Mouse (Mus musculus) forebrain, embryonic 11.5 days (tissue): ENCODE measurements at regions not wholly inside any gene's neighbourhood (a gene's known extent, or its start where the extent isn't known, plus 50 kb on each side); places are given as distances from the start of the nearest gene placed in this dataset.
A peak's percentile ranks its signal among the peaks of the same experiment; 100 is the strongest.

ENCODE experiments used
- ATAC-seq: fragments of 200-750 bp; cut with Nextera tagmentation; replicated peaks from 2 replicates; pipeline ENCODE4 v1.8.0; 2017; ENCODE audit warnings: moderate TSS enrichment; ENCODE audit not compliant: low FRiP score
- DNase-seq: peaks from one replicate; pipeline ENCODE4 v3.0.0-alpha.2; 2017; ENCODE audit warnings: low spot score
- H3K27ac ChIP-seq: fragments of 300-500 bp; sonication (generic); 2 replicates; pipeline ENCODE4 v1.5.1; 2014; ENCODE audit warnings: low read depth, low read length
- H3K27me3 ChIP-seq: fragments of 300-500 bp; sonication (generic); 2 replicates; pipeline ENCODE4 v1.6.1; 2014; ENCODE audit warnings: mild to moderate bottlenecking, low read length, mixed read lengths; ENCODE audit not compliant: control insufficient read depth, insufficient read depth
- H3K36me3 ChIP-seq: fragments of 300-500 bp; sonication (generic); 2 replicates; pipeline ENCODE4 v1.6.1; 2014; ENCODE audit warnings: mild to moderate bottlenecking, low read length, moderate library complexity, mixed read lengths; ENCODE audit not compliant: control insufficient read depth, insufficient read depth
- H3K4me1 ChIP-seq: fragments of 300-500 bp; sonication (generic); replicated peaks from 2 replicates; pipeline ENCODE4 v1.6.1; 2014; ENCODE audit warnings: low read length, mixed read lengths; ENCODE audit not compliant: control insufficient read depth, insufficient read depth
- H3K4me2 ChIP-seq: fragments of 300-500 bp; sonication (generic); 2 replicates; pipeline ENCODE4 v1.6.1; 2014; ENCODE audit warnings: low read depth, mild to moderate bottlenecking, low read length, moderate library complexity, mixed read lengths; ENCODE audit not compliant: severe bottlenecking
- H3K4me3 ChIP-seq: fragments of 300-500 bp; sonication (generic); 2 replicates; pipeline ENCODE4 v1.5.1; 2014; ENCODE audit warnings: low read depth, low read length
- H3K9ac ChIP-seq: fragments of 300-500 bp; sonication (generic); 2 replicates; pipeline ENCODE4 v1.6.1; 2014; ENCODE audit warnings: low read length
- H3K9me3 ChIP-seq: fragments of 300-500 bp; sonication (generic); 2 replicates; pipeline ENCODE4 v1.6.1; 2016; ENCODE audit warnings: low read length, mixed read lengths; ENCODE audit not compliant: control insufficient read depth
- WGBS: fragments of 180-500 bp; shearing (Covaris S2); extraction: QIAGEN DNeasy Blood & Tissue Kit; methylation state at CpG from one replicate; pipeline ENCODE4 v1.1.7; 2014; 5-methylcytosine and 5-hydroxymethylcytosine counted together

DNA sequence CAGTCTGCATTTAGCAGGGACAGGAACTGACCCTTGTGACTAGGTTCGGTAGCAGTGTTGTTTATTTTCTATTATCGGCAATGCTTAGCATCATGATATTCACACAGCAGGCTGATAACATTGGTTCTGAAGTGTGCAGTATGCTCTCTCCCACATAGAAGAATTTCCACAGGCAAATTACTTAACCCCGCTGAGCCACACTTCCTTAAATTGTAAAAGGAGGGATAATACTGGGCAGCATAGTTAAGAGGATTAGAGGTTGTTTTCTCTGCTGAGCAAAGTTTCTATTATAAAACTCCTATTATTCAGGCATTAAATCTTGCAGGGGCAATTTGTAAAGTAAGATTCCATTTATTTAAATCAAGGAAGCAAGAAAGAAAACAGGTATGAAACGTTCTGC is 489.4 kb upstream of the Arpp21 start:
- Histone ChIP-seq H3K9me3 (no peaks in the 10 kb centered on the region), H3K4me2 (no peak overlapping the region; the same call in 1 of the 2 replicates), H3K27me3 (no peaks in the 10 kb centered on the region), H3K4me1 (no peaks in the 10 kb centered on the region), H3K9ac (no peak overlapping the region), H3K4me3 (no peak overlapping the region), H3K36me3 (no peaks in the 10 kb centered on the region), H3K27ac (no peak overlapping the region)
- WGBS: 17% methylated on average over 4 of the region's 4 CpGs
- ATAC-seq (peak; percentile 51; the same call in 1 of the 2 replicates), DNase-seq (no peak)

DNA sequence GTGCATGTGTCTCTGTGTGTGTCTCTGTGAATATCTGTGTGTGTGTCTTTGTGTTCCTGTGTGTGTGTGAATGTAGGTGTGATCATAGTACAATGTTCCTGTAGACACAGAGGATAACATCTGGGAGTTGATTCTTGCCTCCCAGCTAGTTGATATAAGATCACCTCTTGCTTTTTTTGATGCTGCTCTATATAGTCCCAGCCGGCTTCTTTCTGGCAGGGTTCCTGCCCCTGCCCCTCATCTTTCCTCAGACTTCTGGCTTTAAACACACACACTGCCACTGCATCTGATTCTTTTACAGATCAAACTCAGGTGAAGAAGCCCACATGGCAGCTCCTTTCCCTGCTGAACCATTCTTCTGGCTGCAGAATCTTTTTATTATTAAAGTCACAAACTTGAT is 487.6 kb upstream of the Arpp21 start:
- Histone ChIP-seq H3K4me1 (no peaks in the 10 kb centered on the region), H3K4me2 (no peak overlapping the region), H3K27ac (no peak overlapping the region), H3K9ac (no peak overlapping the region), H3K36me3 (no peaks in the 10 kb centered on the region), H3K9me3 (no peaks in the 10 kb centered on the region), H3K4me3 (no peak overlapping the region), H3K27me3 (no peaks in the 10 kb centered on the region)
- no peak for ATAC-seq
- 83% methylated on average over 1 of the region's 1 CpGs for WGBS
- DNase-seq: no peak

- no peak overlapping the region for H3K4me2 ChIP-seq
- 93% methylated on average over 4 of the region's 4 CpGs for WGBS
- no peak overlapping the region for H3K27ac ChIP-seq
These were observed 486.8 kb upstream of the Arpp21 start for GRCm38 (mm10) chr9:112722501-112722900.

GRCm38 (mm10) chr9:112715197-112715762 is 479.5 kb upstream of the Arpp21 start:
- DNase-seq: no peak
- Histone ChIP-seq H3K4me1 (0 out of 2 replicates have a peak, but pooled peaks cover 2% of the 10 kb centered on the region), H3K27ac (no peak overlapping the region), H3K27me3 (no peaks in the 10 kb centered on the region), H3K9ac (no peak overlapping the region), H3K4me3 (no peak overlapping the region), H3K36me3 (no peaks in the 10 kb centered on the region), H3K4me2 (no peak overlapping the region), H3K9me3 (no peaks in the 10 kb centered on the region)
- 30% methylated on average over 1 of the region's 1 CpGs for WGBS
- peak; percentile 41; the same call in 1 of the 2 replicates for ATAC-seq

More at GRCm38 (mm10) chr9:112722501-112722900, 486.8 kb upstream of the Arpp21 start:
- no peaks in the 10 kb centered on the region for H3K27me3 ChIP-seq
- H3K4me1 ChIP-seq: no peaks in the 10 kb centered on the region
- no peak for ATAC-seq
- no peaks in the 10 kb centered on the region for H3K9me3 ChIP-seq
- no peak for DNase-seq
- no peak overlapping the region for H3K4me3 ChIP-seq
- H3K9ac ChIP-seq: no peak overlapping the region
- H3K36me3 ChIP-seq: no peaks in the 10 kb centered on the region

DNA sequence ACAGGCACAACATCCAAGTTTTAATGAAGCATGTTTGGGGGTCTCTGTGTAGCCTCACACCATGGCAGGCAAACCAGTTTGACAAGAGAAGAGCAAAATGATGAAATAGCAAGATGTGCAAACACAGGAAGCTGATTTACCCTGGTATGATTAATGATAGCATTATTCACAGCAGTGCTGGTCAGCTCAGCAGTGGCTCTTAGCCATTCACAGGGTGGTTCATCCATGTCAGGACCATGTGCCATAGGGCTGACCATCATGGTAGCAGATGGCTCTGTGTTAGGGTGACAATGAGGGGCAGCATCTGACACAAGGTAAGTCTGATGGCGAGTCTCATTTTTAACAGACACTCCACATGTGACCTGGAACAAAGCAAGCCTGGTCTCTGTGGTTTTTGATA is 443.1 kb upstream of the Arpp21 start:
- no peak for DNase-seq
- Histone ChIP-seq H3K9me3 (no peaks in the 10 kb centered on the region), H3K9ac (no peak overlapping the region), H3K4me1 (no peaks in the 10 kb centered on the region), H3K4me3 (no peak overlapping the region), H3K27me3 (no peaks in the 10 kb centered on the region), H3K36me3 (no peaks in the 10 kb centered on the region), H3K4me2 (no peak overlapping the region), H3K27ac (no peak overlapping the region)
- ATAC-seq: no peak
- 90% methylated on average over 1 of the region's 1 CpGs for WGBS

- WGBS: 85% methylated on average over 5 of the region's 5 CpGs
- Histone ChIP-seq H3K27ac (no peak overlapping the region), H3K9me3 (no peaks in the 10 kb centered on the region), H3K4me1 (no peaks in the 10 kb centered on the region), H3K36me3 (no peaks in the 10 kb centered on the region), H3K27me3 (no peaks in the 10 kb centered on the region), H3K4me3 (no peak overlapping the region), H3K9ac (no peak overlapping the region), H3K4me2 (no peak overlapping the region)
- DNase-seq (no peak), ATAC-seq (no peak)
These were observed 439.5 kb upstream of the Arpp21 start for GRCm38 (mm10) chr9:112675232-112675631.
